Mouse (Mus musculus) megakaryocyte-erythroid progenitor cell, adult 5-6 weeks (primary cell): ENCODE results near the gene Arhgef6. TPM values are rescaled to one million over a fixed set of nuclear protein-coding genes. Genes with fewer than 3 reads are reported as not detected.

Source experiments
- ATAC-seq: replicated peaks from 2 replicates; pipeline ENCODE4 v1.8.0; 2016; ENCODE audit warnings: mild to moderate bottlenecking, inconsistent platforms; ENCODE audit not compliant: severe bottlenecking, poor library complexity, low FRiP score, low TSS enrichment
- total RNA-seq, 2 experiments: library from RNA; stranded (forward) in 1 of 2; stranded (reverse) in 1 of 2; fragments of 200-1000, 215-1000 nt in 1 of 2; fragments of >200 nt in 1 of 2; fragmentation: Nextera tagmentation in 1 of 2; gene quantifications; 2 replicates each; pipeline ENCODE4 v1.2.3; 2014 to 2017

Gene Arhgef6
- total RNA-seq (2014; fragmentation: Nextera tagmentation) (8.5 and 11.1 TPM in 2 replicates), total RNA-seq (2017) (8.9 and 13.7 TPM in 2 replicates)

- no peak for ATAC-seq
These were observed at the start of gene Arhgef6 for GRCm38 (mm10) chrX:57338371-57339211. Arhgef6 (minus strand) TSS chrX:57338729.

- no peak for ATAC-seq
These were observed 42.4 kb upstream of the Arhgef6 start for GRCm38 (mm10) chrX:57380915-57381314.

DNA sequence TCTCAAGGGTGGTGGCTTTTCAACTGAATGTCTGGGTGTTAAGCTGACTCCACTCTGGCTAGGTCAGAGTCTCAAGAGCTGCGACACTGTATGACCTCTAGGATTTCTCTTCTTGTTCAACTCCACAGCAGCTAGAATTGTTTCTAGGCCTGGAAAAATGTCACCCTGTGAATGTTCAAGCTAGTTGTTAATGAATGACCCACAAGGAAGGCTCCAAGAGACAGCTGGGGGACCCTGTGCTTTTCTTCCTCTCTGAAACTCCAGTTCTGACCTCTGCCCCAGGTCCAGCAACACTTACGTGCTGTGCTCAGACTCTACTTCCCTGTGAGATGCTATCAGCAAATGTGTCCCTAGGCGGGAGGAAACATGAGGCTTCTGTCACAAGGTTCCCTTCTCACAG lies 40.0 kb upstream of the Arhgef6 start:
- no peak for ATAC-seq

DNA sequence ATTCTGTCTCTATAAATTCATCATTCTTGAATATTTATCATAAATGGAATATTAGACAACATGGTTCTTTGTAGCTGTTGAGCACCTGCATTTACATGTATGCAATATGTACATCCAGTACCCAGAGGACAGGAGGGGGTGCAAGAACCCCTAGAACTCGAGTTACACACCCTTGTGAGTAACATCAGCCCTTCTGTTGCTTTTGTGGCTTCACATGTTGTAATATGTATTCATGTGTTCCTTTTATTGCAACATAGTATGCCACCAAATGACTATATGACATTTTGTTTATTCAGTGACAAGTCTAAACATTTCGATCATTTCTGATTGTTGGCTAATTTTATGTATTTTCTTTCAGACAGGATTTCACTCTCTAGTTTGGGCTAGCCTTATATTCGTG lies 38.6 kb upstream of the Arhgef6 start:
- ATAC-seq, result no peak

DNA sequence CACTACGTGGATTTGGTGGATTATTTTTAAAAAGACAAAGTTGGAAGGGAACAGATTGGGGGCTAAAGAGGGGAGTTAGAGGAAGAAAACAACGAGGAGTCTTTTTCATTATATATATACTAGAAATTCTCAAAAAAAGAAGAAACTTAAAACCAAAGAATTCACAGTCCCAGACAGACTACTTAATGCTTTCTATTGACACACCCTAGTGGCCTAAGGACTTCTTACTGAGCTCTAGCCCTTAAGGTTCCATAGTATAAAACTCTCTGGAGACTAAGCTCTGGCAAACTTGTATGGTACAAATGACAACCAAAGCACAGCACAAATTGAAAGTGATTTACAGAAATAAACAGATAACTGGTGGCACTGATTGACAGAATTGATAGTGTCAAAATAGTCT lies 35.5 kb upstream of the Arhgef6 start:
- ATAC-seq, result no peak

GRCm38 (mm10) chrX:57373543-57373942 lies 35.0 kb upstream of the Arhgef6 start:
- no peak for ATAC-seq

- no peak for ATAC-seq
These were observed 34.4 kb upstream of the Arhgef6 start for GRCm38 (mm10) chrX:57372965-57373364.

DNA sequence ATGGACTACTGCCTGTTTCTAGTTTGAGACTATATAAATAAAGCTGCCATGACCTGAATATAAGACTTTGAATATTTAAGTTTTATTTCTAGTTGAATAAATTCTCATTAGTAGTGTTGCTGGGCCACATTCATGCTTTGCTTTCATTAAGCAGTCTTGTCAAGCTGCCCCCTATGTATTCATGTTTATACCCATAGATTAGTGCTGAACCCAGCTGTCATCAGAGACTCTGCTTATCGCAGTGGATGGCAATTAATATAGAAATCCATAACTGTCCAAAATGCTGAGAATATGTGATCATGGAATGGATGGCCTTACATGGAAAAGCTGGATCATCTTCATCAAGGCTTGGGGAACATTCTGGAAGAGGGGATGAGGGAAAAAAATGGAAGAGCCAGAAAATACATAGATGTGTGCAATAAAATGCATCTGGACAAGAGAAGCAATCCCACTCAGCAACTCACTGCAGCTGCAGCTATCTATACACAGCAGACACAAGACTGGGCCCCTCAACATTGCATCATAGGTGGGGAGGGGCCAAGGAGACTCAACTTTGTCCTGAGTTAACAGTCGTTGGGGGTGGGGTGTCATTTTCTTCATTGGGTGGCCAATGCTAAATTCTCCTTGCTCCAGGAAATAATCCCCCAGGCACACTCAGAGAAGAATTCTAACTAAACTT lies 26.5 kb upstream of the Arhgef6 start:
- ATAC-seq, result peak; percentile 67; the same call in 1 of the 2 replicates

- no peak for ATAC-seq
These were observed 20.8 kb upstream of the Arhgef6 start for GRCm38 (mm10) chrX:57359316-57359715.

GRCm38 (mm10) chrX:57339220-57339619 lies 691 bp upstream of the Arhgef6 start:
- ATAC-seq, result no peak

DNA sequence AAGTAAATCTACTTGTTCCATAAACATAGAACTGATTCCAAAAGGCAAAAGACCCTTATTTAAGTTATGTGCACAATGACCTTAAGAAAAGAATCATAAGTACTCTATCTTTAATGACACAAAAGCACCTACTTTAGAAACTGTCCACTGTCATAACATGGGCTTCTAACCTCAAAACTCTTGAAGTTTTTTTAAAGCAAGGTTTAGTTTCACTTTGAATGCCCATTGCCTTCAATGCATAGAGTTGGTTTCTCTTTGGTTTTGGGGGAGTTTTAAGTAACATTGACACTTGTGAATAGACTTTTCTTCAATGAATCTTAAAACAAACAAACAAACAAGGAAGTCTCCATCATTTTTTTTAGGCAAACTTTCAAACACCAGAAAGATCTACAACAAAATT lies 947 bp downstream of the Arhgef6 start:
- ATAC-seq, result no peak

- no peak for ATAC-seq
These were observed 1.6 kb downstream of the Arhgef6 start for GRCm38 (mm10) chrX:57336958-57337357.

GRCm38 (mm10) chrX:57335313-57335712 lies 3.2 kb downstream of the Arhgef6 start:
- ATAC-seq, result no peak

DNA sequence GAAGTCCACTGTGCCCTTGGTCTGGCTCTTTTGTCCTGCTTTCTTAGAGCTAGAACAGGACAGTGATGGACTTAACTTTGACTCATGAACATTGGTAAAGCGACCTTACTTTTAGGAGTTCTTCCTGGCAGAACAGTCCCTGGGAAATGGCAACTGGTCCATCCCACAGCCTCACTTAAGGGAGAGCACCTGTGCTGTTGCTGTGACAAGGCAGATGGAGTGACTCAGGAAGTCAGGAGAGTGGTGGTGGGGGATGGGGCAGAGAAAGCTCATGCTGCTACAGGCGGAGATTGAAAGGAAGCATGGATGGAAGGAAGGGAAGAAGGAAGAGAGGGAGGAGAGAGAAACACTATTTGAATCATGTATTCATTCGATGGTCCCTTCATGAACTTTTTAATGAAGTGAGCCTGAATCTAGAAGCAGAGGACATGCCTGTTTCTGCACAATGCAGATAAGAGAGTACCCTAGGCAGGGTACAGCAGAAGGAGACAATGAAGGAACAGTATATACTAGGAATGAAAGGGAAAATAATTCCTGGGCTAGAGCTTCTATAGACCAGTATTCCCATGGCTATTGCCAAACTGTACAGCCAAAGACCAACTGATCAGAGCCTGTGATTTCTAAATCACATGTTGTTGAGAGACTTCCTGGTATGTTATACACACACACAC lies 10.7 kb downstream of the Arhgef6 start:
- no peak for ATAC-seq

GRCm38 (mm10) chrX:57326487-57327221 lies 11.9 kb downstream of the Arhgef6 start:
- ATAC-seq, result peak; percentile 65; the same call in 1 of the 2 replicates

GRCm38 (mm10) chrX:57325861-57326461 lies 12.6 kb downstream of the Arhgef6 start:
- ATAC-seq, result no peak

DNA sequence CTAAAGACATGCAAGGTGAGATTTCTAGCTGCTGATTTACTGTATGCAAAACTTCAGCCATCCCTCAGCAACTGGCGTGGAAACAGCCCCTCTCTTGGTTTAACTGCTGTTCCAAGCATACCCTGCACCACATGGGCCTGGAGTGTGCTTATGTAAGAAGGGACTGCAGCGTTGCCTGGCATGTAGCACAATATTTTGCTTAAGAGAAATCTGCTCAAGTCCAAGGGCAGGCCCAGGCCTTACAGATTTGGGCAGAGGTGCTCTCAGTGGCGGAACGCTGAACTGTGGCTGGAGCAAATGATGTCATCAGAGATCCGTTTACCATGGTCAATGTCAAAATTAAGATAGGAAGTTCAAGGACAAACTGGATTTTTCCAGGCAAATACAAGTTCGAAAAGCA lies 13.6 kb downstream of the Arhgef6 start:
- ATAC-seq, result no peak

- ATAC-seq, result no peak
These were observed 26.5 kb downstream of the Arhgef6 start for GRCm38 (mm10) chrX:57312066-57312465.

DNA sequence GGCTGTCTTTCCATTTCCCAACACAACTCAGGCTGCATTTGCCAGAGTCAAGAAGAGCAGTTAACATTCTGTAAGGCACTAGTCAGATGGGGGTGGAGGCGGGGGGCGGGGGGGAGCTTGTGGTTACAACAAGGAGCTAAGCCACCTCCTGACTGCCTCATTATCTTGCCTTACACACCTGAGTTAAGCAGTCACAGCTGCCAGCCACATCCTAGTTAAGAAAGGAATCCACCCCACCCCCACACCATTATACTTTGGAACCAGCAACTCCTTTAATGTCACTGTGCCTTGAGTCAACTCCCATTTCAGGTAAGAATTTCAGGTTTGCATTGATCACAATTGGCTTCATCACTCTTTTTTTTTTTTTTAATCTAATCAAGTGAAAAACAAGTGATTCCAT lies 28.5 kb downstream of the Arhgef6 start:
- no peak for ATAC-seq
